12 mouse cellular contexts compared by ENCODE assay signal in the genomic region with DNA sequence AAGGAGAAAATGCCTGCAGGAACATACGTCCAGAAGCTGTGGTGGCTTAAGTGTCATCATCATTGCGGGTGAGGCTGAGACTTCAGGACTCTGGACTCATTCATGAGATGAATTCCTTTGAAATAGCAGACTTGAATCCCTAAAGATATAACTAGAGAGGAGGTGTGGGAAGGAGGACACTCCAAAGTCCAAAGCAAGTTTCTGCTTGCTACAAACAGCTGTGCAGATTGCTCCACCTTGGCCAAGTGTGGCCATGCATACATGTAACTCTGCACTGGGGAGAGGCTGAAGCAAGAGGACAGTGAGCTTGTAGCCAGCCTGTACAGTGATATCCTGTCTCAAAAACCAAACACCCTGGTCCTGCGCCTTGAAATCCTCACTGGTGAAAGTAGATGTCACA.
"Had no signal": no experiment of that assay in that cellular context is flagged by ENCODE, and none has a peak within 500 bp of the region (broad histone marks: within the 10 kb centered on the region; RNA-seq: fewer than 3 reads in every experiment).

No protein-coding gene starts in this region.

- H3K4me1 ChIP-seq: limb, embryonic 10.5 days; liver, embryonic 15.5 days; midbrain, embryonic 10.5 days; midbrain, embryonic 15.5 days; neural tube, embryonic 12.5 days had no signal

- H3K9me3 ChIP-seq: limb, embryonic 10.5 days; liver, embryonic 15.5 days; midbrain, embryonic 10.5 days; midbrain, embryonic 15.5 days; neural tube, embryonic 12.5 days had no signal

- DNase-seq: lung, adult 2 months; lung, postnatal 4 days; right cerebral cortex, postnatal 4 days; thymus, postnatal 36 days had no signal

- H3K4me3 ChIP-seq: limb, embryonic 10.5 days; liver, embryonic 15.5 days; midbrain, embryonic 10.5 days; midbrain, embryonic 15.5 days; neural tube, embryonic 12.5 days had no signal

- ATAC-seq: lung, postnatal 0 days; midbrain, embryonic 15.5 days had no signal

- H3K36me3 ChIP-seq: limb, embryonic 10.5 days; liver, embryonic 15.5 days; midbrain, embryonic 10.5 days; midbrain, embryonic 15.5 days; neural tube, embryonic 12.5 days had no signal

- H3K9ac ChIP-seq: hindbrain, embryonic 14.5 days; liver, embryonic 15.5 days; midbrain, embryonic 15.5 days; neural tube, embryonic 12.5 days had no signal

- H3K27me3 ChIP-seq: liver, embryonic 15.5 days; midbrain, embryonic 15.5 days; neural tube, embryonic 12.5 days had no signal

- H3K4me2 ChIP-seq: hindbrain, embryonic 14.5 days; liver, embryonic 11.5 days; liver, embryonic 15.5 days; midbrain, embryonic 15.5 days; neural tube, embryonic 12.5 days had no signal

- H3K27ac ChIP-seq: hindbrain, embryonic 14.5 days; limb, embryonic 10.5 days; liver, embryonic 15.5 days; midbrain, embryonic 10.5 days; midbrain, embryonic 15.5 days; neural tube, embryonic 12.5 days had no signal
